Mouse (Mus musculus): ENCODE measurements around the gene Pcdh8.

Gene Pcdh8

GRCm38 (mm10) chr14:79753733-79754132 lies 17.4 kb downstream of the Pcdh8 start:
- DNase-seq, result no peak

- no peak for DNase-seq
Observed at GRCm38 (mm10) chr14:79740515-79740914, 30.6 kb downstream of the Pcdh8 start.

GRCm38 (mm10) chr14:79738441-79738840 lies 32.7 kb downstream of the Pcdh8 start:
- DNase-seq, result no peak

GRCm38 (mm10) chr14:79737642-79738379 lies 33.3 kb downstream of the Pcdh8 start:
- no peak for DNase-seq

DNA sequence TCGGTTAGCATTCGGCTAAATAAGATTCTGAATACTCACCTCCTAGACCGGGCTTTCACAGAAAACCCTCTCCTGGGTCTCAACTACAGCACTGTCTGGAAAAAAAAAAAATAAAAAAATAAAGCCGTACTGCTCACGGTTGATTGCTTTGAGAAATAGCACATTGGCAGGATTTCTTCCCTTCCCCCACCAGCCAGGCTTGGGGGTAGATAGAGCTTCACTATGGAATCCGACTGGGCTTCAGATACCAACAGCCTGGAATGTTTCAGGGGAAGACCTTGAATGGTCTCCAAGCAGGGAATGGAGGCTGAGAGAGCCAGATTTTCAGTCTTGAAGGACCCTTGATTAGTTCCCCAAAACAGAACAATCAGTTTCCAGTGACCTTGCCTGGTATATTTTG lies 34.3 kb downstream of the Pcdh8 start:
- no peak for DNase-seq

- no peak for DNase-seq
Observed at GRCm38 (mm10) chr14:79733501-79733900, 37.6 kb downstream of the Pcdh8 start.

GRCm38 (mm10) chr14:79728811-79729210 lies 42.3 kb downstream of the Pcdh8 start:
- DNase-seq, result no peak

GRCm38 (mm10) chr14:79724002-79724681 lies 47.0 kb downstream of the Pcdh8 start:
- DNase-seq, result no peak

DNA sequence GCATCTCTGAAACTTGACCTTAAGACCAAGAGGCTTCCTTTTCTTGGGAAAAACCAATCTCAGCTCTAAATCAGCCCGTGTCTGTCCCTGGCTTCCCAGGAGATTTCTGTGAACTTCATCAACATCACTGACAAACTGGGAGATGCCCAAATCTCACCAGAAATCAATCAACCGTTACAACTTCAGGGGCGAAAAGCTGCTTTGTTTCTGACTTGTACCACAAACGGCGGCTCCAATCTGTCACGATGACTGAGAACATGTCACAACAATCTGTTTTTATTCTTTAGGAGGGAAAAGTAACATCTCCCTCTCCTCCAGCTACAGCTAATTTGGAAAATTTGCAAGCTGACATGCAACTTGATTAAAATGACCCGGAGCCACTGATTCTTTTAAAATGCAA lies 48.9 kb downstream of the Pcdh8 start:
- no peak for DNase-seq

Measured in cerebellum, adult 18-20 months (tissue).